Mouse (Mus musculus): ENCODE data around the gene Ripk3.

Ripk3 gene

GRCm38 (mm10) chr14:55788256-55789050 lies at the start of gene Ripk3:
Gene Ripk3, minus strand, starts transcription at chr14:55788865.
- peak; percentile 80 for DNase-seq

DNA sequence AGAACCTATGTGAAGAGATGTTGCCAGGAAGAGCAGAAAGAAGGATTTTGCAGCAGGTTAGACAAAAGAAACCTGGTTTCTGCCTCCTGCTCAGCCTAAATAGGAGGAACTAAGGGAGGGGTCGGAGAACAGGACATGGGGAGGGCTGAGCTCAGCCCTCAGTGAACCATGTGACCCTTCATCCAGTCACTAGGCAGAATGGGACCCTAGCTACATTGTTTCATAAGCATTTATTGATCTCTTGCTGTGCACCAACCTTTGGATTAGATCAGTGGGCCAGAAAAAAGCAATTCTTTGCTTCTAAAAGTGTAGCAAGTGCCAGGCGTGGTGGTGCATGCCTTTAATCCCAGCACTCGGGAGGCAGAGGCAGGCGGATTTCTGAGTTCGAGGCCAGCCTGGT lies 49.6 kb upstream of the Ripk3 start:
- DNase-seq, result no peak

DNA sequence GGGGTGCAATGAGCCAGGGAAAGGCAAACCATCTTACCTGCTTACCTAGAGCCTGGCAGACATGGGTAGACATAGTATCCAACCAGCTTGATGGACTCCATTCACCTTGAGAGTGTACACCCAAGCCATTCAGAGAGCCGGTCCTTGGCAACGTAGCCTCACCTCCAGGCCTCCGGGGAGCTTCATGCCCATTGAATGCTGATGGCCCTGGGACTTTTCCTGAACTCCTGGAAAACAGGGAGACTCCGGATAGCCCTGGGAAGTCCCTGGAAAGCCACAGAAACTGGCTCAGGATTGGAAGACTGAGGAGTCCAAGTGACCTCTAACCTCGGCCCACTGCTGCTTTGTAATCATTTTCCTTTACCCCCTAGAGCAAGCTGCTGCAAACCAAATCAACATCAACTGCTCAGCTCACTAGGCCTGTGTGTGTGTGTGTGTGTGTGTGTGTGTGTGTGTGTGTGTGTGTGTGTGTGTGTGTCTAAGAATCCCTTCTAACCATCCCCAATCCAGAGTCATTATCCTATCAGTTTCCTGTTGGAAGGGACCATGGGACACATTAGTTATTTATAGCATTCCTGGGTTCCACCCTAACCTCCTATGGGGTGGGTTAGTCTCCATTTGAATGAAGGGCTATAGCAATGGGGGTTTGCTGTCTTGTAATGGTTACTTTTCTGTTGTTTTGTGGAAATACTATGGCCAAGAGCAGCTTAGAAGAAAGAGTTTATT lies 46.3 kb upstream of the Ripk3 start:
- DNase-seq, result no peak

DNA sequence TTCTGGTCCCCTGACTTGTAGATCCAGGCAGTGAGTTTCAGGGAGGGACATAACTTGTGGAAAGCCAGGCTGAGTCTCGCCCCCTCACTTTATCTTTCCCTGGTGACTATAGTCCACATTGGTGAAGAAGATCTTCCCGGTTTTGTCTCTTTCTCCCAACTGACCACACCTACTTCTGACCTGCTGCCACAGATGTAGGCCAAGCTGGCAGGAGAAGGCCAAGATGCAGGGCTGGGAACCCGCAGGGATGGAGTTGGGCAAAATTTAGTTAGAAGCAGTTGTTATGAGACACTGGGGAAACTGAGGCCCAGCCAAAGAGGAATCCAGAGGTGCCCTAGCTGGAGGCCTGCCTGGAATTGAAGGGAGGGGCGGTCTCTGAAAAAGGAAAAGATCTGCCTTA lies 44.5 kb upstream of the Ripk3 start:
- no peak for DNase-seq

DNA sequence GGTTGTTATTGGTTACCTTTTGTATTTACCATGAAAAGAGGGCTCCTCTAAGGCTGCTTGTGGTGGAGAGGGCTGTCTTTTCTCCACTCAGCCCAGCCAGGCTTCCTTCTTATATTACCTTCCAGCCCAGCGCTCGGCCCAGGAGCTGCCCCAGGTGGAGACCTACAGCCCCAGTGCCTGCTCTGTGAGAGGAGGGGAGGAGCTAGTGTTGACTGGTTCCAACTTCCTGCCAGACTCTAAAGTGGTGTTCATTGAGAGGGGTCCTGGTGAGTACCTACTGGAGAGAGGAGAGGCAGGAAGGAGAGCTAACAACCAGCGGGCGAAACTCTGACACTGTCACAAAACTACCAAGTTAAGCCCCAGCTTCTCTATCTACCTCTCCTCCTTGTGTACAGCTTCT lies 41.7 kb upstream of the Ripk3 start:
- peak; percentile 23 for DNase-seq

DNA sequence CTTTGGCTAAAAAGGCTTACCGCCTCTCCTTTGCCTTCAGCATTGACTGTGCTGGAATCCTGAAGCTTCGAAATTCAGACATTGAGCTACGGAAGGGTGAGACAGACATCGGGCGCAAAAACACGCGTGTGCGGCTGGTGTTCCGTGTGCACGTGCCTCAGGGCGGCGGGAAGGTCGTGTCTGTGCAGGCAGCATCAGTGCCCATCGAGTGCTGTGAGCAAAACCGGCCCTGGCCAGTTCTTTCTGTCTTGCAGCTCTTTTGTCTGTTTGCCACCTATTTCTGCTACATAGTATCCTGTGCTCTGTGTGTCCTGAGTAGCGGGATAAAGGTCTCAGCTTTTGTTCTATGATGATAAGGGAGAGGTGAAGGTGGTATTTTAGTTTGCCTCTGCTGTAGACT lies 41.2 kb upstream of the Ripk3 start:
- peak; percentile 1 for DNase-seq

DNA sequence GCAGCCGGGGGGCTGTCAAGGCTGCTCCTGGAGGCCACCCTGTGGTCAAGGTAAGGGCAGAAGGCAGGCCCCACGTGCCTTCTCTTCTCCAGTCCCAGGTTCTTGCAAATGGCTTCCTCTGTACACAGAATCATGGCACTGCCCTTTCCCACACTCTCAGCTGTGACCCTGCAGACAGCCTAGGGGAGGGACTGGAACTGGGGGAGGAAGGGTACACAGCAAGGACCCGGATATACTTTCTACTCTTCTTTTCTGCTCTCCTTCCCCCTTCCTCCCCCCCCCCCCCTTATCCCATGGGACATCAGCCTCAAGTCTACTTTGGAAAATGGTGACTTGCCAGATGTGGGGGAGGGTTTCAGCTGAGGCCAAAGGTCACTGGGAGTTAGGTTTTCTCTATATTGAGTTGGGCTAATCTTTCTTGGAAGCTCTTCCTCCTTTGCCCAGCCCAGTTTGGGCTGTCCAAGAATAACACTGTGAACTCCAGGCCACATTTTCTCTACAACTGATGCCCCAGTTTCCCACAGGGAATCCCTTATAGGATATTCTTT lies 40.1 kb upstream of the Ripk3 start:
- DNase-seq, result peak; percentile 1

- peak; percentile 2 for DNase-seq
Observed at GRCm38 (mm10) chr14:55826551-55827340, 38.1 kb upstream of the Ripk3 start.

GRCm38 (mm10) chr14:55826142-55826541 lies 37.5 kb upstream of the Ripk3 start:
- peak; percentile 6 for DNase-seq

- DNase-seq, result peak; percentile 27
Observed at GRCm38 (mm10) chr14:55825216-55826051, 36.8 kb upstream of the Ripk3 start.

DNA sequence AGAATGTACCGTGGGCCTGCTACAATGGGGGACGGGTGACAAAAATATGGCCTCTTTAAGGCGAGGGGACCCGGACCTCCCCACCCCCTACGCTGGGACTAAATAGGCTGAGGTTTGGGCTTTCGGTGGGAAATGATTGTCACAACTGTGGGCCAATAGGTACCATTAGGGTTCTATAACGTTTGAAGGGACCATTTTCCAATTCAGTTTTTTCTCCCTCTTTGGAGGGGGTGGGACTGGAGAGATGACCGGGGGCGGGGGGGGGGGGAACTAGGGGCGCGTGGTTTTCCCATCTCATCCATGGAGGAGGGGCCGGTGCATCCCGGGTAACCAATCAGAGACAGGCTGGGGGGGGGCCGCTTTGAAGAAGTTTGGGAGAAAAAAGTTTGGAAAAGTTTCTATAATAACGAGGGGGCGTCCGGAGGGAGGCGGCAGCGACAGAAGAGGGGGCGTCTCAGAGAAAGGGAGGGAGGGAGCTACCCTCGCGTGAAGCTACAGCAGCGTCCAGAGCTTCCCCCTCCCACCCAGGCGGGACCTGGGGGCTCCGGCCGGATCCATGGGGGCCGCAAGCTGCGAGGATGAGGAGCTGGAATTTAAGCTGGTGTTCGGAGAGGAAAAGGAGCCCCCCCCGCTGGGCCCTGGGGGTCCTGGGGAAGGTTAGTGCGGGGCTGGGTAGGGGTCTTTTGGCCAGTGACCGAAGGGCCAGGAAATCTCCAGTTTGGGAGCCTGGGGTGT lies 36.0 kb upstream of the Ripk3 start:
- DNase-seq, result peak; percentile 12

DNA sequence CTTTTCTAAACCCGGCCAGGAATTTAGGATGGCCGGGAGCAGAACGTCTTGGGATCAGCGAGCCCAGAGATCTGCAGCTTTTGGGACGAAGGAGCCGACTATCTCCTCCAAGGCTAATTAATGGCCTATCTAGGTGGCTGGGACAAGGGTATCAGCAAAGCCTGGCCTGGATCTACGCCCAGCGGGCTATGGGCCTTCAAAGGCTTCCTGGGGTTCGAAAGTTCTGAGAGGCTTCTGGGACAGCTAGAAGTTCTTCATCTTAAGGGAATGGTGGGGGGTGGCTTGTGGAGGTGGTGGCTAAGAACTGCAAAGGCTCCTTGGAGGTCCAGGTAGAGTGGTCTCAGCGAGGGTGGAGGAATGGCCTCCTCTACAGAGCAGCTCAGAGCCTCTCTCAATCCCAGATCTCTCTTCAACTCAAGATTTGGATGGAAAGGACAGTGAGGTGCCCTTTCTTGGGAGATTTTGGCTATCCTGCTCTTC lies 35.4 kb upstream of the Ripk3 start:
- peak; percentile 1 for DNase-seq

- peak; percentile 23 for DNase-seq
Observed at GRCm38 (mm10) chr14:55822991-55823762, 34.5 kb upstream of the Ripk3 start, which contains the start of gene Nfatc4. Gene Nfatc4, plus strand, starts transcription at chr14:55823144.

- DNase-seq, result peak; percentile 84
Observed at GRCm38 (mm10) chr14:55822435-55822990, 33.8 kb upstream of the Ripk3 start.

- DNase-seq, result no peak
Observed at GRCm38 (mm10) chr14:55820576-55820975, 31.9 kb upstream of the Ripk3 start.

DNA sequence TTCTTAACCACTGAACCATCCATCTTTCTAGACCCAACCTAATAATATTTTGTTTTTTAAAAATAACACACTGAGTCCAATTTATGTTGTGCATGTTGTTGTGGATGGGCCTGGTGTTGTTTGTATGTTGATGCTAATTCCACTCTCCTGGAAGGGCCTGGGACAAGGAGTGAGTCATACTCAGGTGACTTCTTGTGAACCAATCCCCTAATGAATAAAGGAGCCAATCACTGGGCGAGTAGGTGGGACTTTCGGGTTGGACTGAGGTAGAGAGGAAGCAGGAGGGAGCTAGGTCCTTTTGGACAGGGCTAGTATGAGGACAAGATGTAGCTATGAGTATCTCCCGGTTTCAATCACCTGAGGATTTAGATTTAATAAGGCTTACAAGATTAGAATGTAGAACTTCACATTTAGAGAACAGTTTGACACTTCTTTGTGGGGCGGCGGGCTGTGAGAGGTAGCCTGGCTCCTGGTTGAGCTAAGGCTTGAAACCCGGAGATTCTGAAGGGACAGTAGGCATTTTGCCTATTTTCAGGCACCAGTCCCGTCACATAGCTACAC lies 31.3 kb upstream of the Ripk3 start:
- no peak for DNase-seq

- no peak for DNase-seq
Observed at GRCm38 (mm10) chr14:55815310-55815751, 26.7 kb upstream of the Ripk3 start.

- DNase-seq, result peak; percentile 43
Observed at GRCm38 (mm10) chr14:55814885-55815284, 26.2 kb upstream of the Ripk3 start.

DNA sequence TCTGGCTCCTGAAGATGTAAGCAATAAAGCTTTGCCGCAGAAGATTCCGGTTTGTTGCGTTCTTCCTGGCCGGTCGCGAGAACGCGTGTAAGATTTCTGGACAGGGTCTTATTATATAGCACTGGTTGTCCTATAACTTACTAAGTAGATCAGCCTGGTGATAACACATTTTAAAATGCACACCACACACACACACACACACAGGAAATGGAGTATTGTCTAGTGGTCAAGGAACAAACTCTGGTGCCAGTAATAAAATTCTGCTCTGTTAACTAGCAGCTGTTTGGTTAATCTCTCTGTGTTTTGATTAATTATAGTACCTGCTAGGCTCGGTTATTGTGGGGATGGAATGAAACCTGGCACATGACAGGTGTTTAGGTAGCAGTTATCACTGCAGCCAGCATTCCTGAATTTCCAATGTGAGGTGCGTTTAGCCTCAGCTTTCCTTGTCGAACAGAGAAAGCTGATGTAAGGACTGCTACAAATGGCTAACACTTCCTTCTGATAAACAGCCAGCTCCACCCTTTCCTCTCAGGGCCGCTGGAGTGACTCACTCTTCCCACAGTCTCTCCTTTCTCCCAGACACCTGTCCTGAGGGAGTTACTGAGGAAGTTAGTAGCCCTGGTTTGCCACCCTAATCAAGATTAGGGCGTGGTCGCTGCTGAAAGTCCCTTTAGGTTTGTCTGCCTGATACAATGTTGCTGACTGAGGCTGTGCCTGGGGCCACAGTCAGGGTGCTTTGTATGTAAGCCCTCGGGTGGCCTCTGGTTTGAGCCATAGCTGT lies 6.9 kb upstream of the Ripk3 start:
- no peak for DNase-seq

Data from thymus, postnatal 14 days (tissue).